In the genomic region with DNA sequence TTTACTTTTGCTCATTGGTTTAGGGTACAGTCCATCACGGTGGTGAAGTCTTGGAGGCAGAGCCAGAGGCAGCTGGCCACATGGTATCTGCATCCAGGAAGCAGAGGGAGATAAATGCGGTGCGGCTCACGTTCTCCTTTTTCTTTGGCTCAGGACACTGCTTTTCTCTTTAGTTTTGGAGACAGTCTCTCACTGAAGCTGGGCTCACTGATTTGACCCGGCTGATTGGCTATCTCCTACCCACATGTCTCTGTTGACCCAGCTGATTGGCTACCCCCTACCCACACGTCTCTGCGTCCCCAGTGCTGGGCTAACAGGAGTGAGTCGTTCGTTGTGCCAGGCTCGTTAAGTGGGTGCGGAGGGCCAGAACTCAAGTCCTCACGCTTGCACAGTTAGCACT, we compare ENCODE assay signal across 9 mouse cellular contexts.
DNase-seq lines count a peak whose midpoint lies in the region; ATAC-seq and TF ChIP-seq lines count a peak whose summit lies in the region.
"Had no signal": no experiment of that assay in that cellular context is flagged by ENCODE, and none has a peak within 500 bp of the region (broad histone marks: within the 10 kb centered on the region; RNA-seq: fewer than 3 reads in every experiment).

No protein-coding gene starts in this region.

- H3K27me3 ChIP-seq in E14TG2a.4 (ENCODE audit: insufficient read depth, low read length) = peaks cover 4% of the 10 kb centered on the region
- H3K27me3 ChIP-seq in hindbrain, postnatal 0 days (ENCODE audit: insufficient read depth, low read length) = no peaks in the 10 kb centered on the region
- H3K27me3 ChIP-seq: embryonic facial prominence, embryonic 15.5 days had no signal

- ATAC-seq in hindbrain, postnatal 0 days = no peak

- 64% methylated on average over 12 of the region's 12 CpGs for WGBS in hindbrain, postnatal 0 days

- no peak overlapping the region for H3K9ac ChIP-seq in hindbrain, postnatal 0 days (replicated peaks; ENCODE audit: low read length)
- H3K9ac ChIP-seq: embryonic facial prominence, embryonic 15.5 days had no signal

- no peak overlapping the region for H3K27ac ChIP-seq in hindbrain, postnatal 0 days
- H3K27ac ChIP-seq: embryonic facial prominence, embryonic 15.5 days had no signal

- H3K4me2 ChIP-seq in hindbrain, postnatal 0 days (ENCODE audit: low read depth, low read length) = no peak overlapping the region
- H3K4me2 ChIP-seq: embryonic facial prominence, embryonic 15.5 days had no signal

- peak overlapping the region; percentile 24 for H3K4me3 ChIP-seq in E14TG2a.4 (replicated peaks; ENCODE audit: low read length)
- no peak overlapping the region for H3K4me3 ChIP-seq in hindbrain, postnatal 0 days (ENCODE audit: low read length)
- H3K4me3 ChIP-seq: embryonic facial prominence, embryonic 15.5 days had no signal

- H3K4me1 ChIP-seq in E14TG2a.4 (replicated peaks; ENCODE audit: low read depth, low read length) = peaks cover 8% of the 10 kb centered on the region; the same call in 1 of the 2 replicates
- no peaks in the 10 kb centered on the region for H3K4me1 ChIP-seq in hindbrain, postnatal 0 days (ENCODE audit: insufficient read depth, low read length)

- no peak for TF ChIP-seq CTCF in E14TG2a.4 (conservative IDR thresholded peaks at IDR 0.05; ENCODE audit: low read length)
- no peak for TF ChIP-seq CTCF in hindbrain, postnatal 0 days (IDR thresholded peaks at IDR 0.05; ENCODE audit: low read depth)

- H3K36me3 ChIP-seq in E14TG2a.4 (ENCODE audit: insufficient read depth, low read length) = no peaks in the 10 kb centered on the region
- H3K36me3 ChIP-seq in hindbrain, postnatal 0 days (ENCODE audit: insufficient read depth, low read length) = no peaks in the 10 kb centered on the region
- H3K36me3 ChIP-seq: embryonic facial prominence, embryonic 15.5 days had no signal

- peak; percentile 39 to 48 for DNase-seq in cerebellum, postnatal 14 days
- DNase-seq in cerebellum, adult 11 months = no peak
- peak; percentile 28 for DNase-seq in gastrocnemius, postnatal 14 days
- DNase-seq in kidney, postnatal 14 days = peak; percentile 39
- no peak for DNase-seq in spleen, adult 18-20 months
- no peak for DNase-seq in cerebellum, adult 8-10 months
- no peak for DNase-seq in hindbrain, postnatal 0 days (ENCODE audit: low spot score)

- H3K9me3 ChIP-seq in E14TG2a.4 (ENCODE audit: low read length) = no peaks in the 10 kb centered on the region
- no peaks in the 10 kb centered on the region for H3K9me3 ChIP-seq in hindbrain, postnatal 0 days (ENCODE audit: low read length)
- H3K9me3 ChIP-seq: embryonic facial prominence, embryonic 15.5 days had no signal

- intact Hi-C loops in gastrocnemius, postnatal 14 days (cut with DNase I; ENCODE audit: low total_unique reads) = no loop called here

Comparison
In these comparisons a context has a peak if more than half of its experiments do, and no peak if none do; other contexts are left out.
1. DNase-seq: peak in cerebellum, postnatal 14 days (2 of 2), gastrocnemius, postnatal 14 days (single experiment) and kidney, postnatal 14 days (single experiment); none in cerebellum, adult 11 months (single experiment), spleen, adult 18-20 months (0 of 2), cerebellum, adult 8-10 months (single experiment) and hindbrain, postnatal 0 days (single experiment).